Mouse (Mus musculus): ENCODE results near the gene Gm16434. TPM values are rescaled to one million over a fixed set of nuclear protein-coding genes. Genes with fewer than 3 reads are reported as not detected.
A peak's percentile ranks its signal among the peaks of the same experiment; 100 is the strongest.
"Not testable (repeated sequence)": the region's sequence is repeated elsewhere in the genome, so short reads cannot be mapped to it uniquely, and the experiment has no call there.

Gm16434 gene
- not detected for total RNA-seq (2022)

- DNase-seq (ENCODE audit: low spot score in 2 of 2), result not testable (repeated sequence)
These were observed at the start of gene Gm16434 for GRCm38 (mm10) chr14:7194440-7194839. Gene Gm16434, minus strand, starts transcription at chr14:7194540.

- DNase-seq (ENCODE audit: low spot score in 2 of 2), result peak in 1 of 2 experiments; percentile 2
These were observed 49.2 kb upstream of the Gm16434 start for GRCm38 (mm10) chr14:7243498-7243897.

GRCm38 (mm10) chr14:7200070-7200469 lies 5.7 kb upstream of the Gm16434 start:
- peak in 1 of 2 experiments; percentile 3 for DNase-seq (ENCODE audit: low spot score in 2 of 2)

- not testable (repeated sequence) for DNase-seq (ENCODE audit: low spot score in 2 of 2)
These were observed 19.8 kb downstream of the Gm16434 start, which contains the start of gene Gm3512 for GRCm38 (mm10) chr14:7174483-7174971. Gene Gm3512, minus strand, starts transcription at chr14:7174533.

Other genes with a start within 250 kb of the Gm16434 start
- not detected for gene Gm6356, start 220.7 kb downstream of the Gm16434 start, total RNA-seq (2022)
- under 1 TPM in 3 of 4 experiments, not detected in 1; 0.32 to 0.63 (median 0.55) TPM for gene Gm10406, start 167.1 kb downstream of the Gm16434 start, total RNA-seq (2022)
- not detected for gene Gm3685, start 149.6 kb downstream of the Gm16434 start, total RNA-seq (2022)
- 1 to 10 TPM; 1.2 to 5.0 (median 2.3) TPM for gene Gm3696, start 93.9 kb downstream of the Gm16434 start, total RNA-seq (2022)
- gene Gm6676, start 69.1 kb downstream of the Gm16434 start, total RNA-seq (2022), result not detected
- gene Gm3512, start 20.0 kb downstream of the Gm16434 start, total RNA-seq (2022), result 1 to 10 TPM; 1.5 to 2.1 (median 1.8) TPM
- not detected for gene Gm3727, start 70.2 kb upstream of the Gm16434 start, total RNA-seq (2022)
- gene Gm3739, start 120.5 kb upstream of the Gm16434 start, total RNA-seq (2022), result under 1 TPM; 0.47 to 0.91 (median 0.82) TPM
- gene Gm5797, start 137.9 kb upstream of the Gm16434 start, total RNA-seq (2022), result not detected
- not detected for gene Gm8374, start 170.6 kb upstream of the Gm16434 start, total RNA-seq (2022)

Measured in layer of hippocampus, adult 8-10 months (tissue).